ENCODE assay signal across 10 mouse cellular contexts in the genomic region with DNA sequence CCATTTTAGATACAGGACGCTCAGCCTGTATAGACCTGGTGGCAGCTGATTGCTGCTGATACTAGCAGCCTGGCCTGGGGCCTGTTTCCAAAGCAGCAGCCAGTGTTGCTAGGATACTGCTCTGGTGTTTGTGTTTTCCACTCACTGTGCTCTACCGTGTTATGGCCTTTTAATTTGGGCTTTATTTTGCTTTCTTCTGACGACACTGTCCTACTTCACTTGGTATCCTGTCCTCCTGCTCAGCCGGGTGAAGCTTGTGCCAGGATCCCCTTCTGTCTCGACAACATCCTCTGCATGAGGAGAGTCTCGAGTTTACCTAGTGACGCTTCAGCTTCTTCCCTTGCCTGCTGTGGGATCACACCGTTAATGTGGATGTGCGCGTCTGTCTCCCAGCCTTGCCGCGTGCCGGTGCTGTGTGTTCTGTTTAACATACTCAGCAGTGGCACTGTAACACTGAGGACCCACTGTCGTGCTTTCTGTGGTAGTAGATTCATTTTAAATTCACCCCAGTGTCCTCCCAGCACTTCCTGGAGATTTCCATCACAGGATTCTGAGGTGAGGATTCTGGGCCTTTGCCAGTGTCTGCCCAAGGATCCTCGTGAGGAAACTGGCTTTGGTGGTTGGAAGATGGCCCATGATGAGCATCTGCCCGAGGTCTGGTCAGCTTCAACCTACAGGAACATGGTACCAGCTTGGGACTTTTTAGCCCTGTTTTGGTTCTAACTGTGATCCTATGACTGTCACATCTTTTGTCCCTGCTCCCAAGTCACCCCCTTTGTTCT. TPM values are rescaled to one million over a fixed set of nuclear protein-coding genes. Genes with fewer than 3 reads are reported as not detected.
A peak's percentile ranks its signal among the peaks of the same experiment; 100 is the strongest.
DNase-seq lines count a peak whose midpoint lies in the region; ATAC-seq lines count a peak whose summit lies in the region.
"Had no signal": no experiment of that assay in that cellular context is flagged by ENCODE, and none has a peak within 500 bp of the region (broad histone marks: within the 10 kb centered on the region; RNA-seq: fewer than 3 reads in every experiment).

No protein-coding gene starts in this region.

- WGBS in limb, embryonic 15.5 days = 69% methylated on average over 16 of the region's 16 CpGs

- no peak overlapping the region for H3K9ac ChIP-seq in limb, embryonic 15.5 days

- peak overlapping the region; percentile 4; the same call in 1 of the 2 replicates for H3K27ac ChIP-seq in limb, embryonic 15.5 days
- H3K27ac ChIP-seq: macrophage had no signal

- no peak for ATAC-seq in limb, embryonic 15.5 days (ENCODE audit: insufficient number of reproducible peaks, low FRiP score, low TSS enrichment, low read depth)
- no peak for ATAC-seq in erythroid progenitor cell, adult 5-6 weeks (replicated peaks; ENCODE audit: low FRiP score, poor library complexity, severe bottlenecking)

- intact Hi-C loops in left cerebral cortex, postnatal 10 days (cut with DNase I) = no loop called here

- H3K4me2 ChIP-seq in limb, embryonic 15.5 days = no peak overlapping the region

- H3K27me3 ChIP-seq in limb, embryonic 15.5 days = no peaks in the 10 kb centered on the region

- no peak overlapping the region for H3K4me3 ChIP-seq in limb, embryonic 15.5 days
- H3K4me3 ChIP-seq: erythroblast, embryonic 14.5 days had no signal

- no peaks in the 10 kb centered on the region for H3K9me3 ChIP-seq in limb, embryonic 15.5 days

- H3K36me3 ChIP-seq in limb, embryonic 15.5 days = peaks cover 36% of the 10 kb centered on the region

- H3K4me1 ChIP-seq in limb, embryonic 15.5 days = peaks cover 3% of the 10 kb centered on the region; the same call in 1 of the 2 replicates

- peak; percentile 46 to 47 for DNase-seq in left cerebral cortex, postnatal 10 days (ENCODE audit: extremely low spot score in 1 of 2, low spot score in 2 of 2)
- DNase-seq in left cerebral cortex, adult 8-10 months (ENCODE audit: low spot score in 2 of 2) = no peak
- peak; percentile 49 to 53 for DNase-seq in cerebellum, postnatal 14 days
- DNase-seq in heart, postnatal 4 days = peak; percentile 54
- DNase-seq in retina, embryonic 14.5 days (ENCODE audit: low spot score) = peak; percentile 22
- no peak for DNase-seq in urinary bladder, postnatal 36 days (ENCODE audit: low spot score in 2 of 2)

RNA-seq across cellular contexts. Expression of gene Ubp1, which starts 50.6 kb away (rescaled TPM):
- 10 to 100 TPM; 62.9 to 66.0 TPM for total RNA-seq in left cerebral cortex, postnatal 10 days (2021)
- 10 to 100 TPM; 63.4 to 69.5 (median 68.1) TPM for total RNA-seq in left cerebral cortex, adult 8-10 months (2022)
- total RNA-seq in heart, postnatal 4 days (2021) = 10 to 100 TPM; 39.1 to 39.8 TPM
- 29.7 and 30.2 TPM in 2 replicates for polyA plus RNA-seq in limb, embryonic 15.5 days (2015; fragmentation: Nextera tagmentation; extraction: Ambion mirVana)
- 277 and 313 TPM in 2 replicates for total RNA-seq in erythroid progenitor cell, adult 5-6 weeks (2015; ENCODE audit: low replicate concordance)
- 260 and 268 TPM in 2 replicates for total RNA-seq in erythroid progenitor cell, adult 5-6 weeks (2017; ENCODE audit: low replicate concordance)

Comparison
In these comparisons a context has a peak if more than half of its experiments do, and no peak if none do; other contexts are left out.
1. DNase-seq: peak in left cerebral cortex, postnatal 10 days (2 of 2), cerebellum, postnatal 14 days (2 of 2), heart, postnatal 4 days (single experiment) and retina, embryonic 14.5 days (single experiment); none in left cerebral cortex, adult 8-10 months (0 of 2) and urinary bladder, postnatal 36 days (0 of 2).